Mouse (Mus musculus) embryonic facial prominence, embryonic 12.5 days (tissue): ENCODE measurements around the gene Wnt5b. TPM values are rescaled to one million over a fixed set of nuclear protein-coding genes. Genes with fewer than 3 reads are reported as not detected.

ENCODE experiments used
- ATAC-seq: fragments of 200-750 bp; cut with Nextera tagmentation; 2 replicates; pipeline ENCODE4 v1.8.0; 2017; ENCODE audit not compliant: insufficient number of reproducible peaks, insufficient read depth, low FRiP score, low TSS enrichment
- H3K27ac ChIP-seq: fragments of 300-500 bp; sonication (generic); 2 replicates; pipeline ENCODE4 v1.5.1; 2016; ENCODE audit warnings: mild to moderate bottlenecking
- H3K27me3 ChIP-seq: fragments of 300-500 bp; sonication (generic); 2 replicates; pipeline ENCODE4 v1.6.1; 2016; ENCODE audit warnings: mild to moderate bottlenecking, moderate library complexity
- H3K36me3 ChIP-seq: fragments of 300-500 bp; sonication (generic); 2 replicates; pipeline ENCODE4 v1.6.1; 2016; ENCODE audit warnings: mild to moderate bottlenecking
- H3K4me1 ChIP-seq: fragments of 300-500 bp; sonication (generic); 2 replicates; pipeline ENCODE4 v1.6.1; 2016
- H3K4me2 ChIP-seq: fragments of 300-500 bp; sonication (generic); replicated peaks from 2 replicates; pipeline ENCODE4 v1.6.1; 2016; ENCODE audit warnings: mild to moderate bottlenecking, moderate library complexity
- H3K4me3 ChIP-seq: fragments of 300-500 bp; sonication (generic); 2 replicates; pipeline ENCODE4 v1.5.1; 2016; ENCODE audit warnings: mild to moderate bottlenecking
- H3K9ac ChIP-seq: fragments of 300-500 bp; sonication (generic); 2 replicates; pipeline ENCODE4 v1.6.1; 2016; ENCODE audit warnings: mild to moderate bottlenecking, moderate library complexity
- H3K9me3 ChIP-seq: fragments of 300-500 bp; sonication (generic); 2 replicates; pipeline ENCODE4 v1.6.1; 2016; ENCODE audit warnings: mild to moderate bottlenecking, moderate library complexity
- WGBS: fragments of 180-500 bp; shearing (Covaris S2); methylation state at CpG from one replicate; pipeline ENCODE4 v1.1.7; 2016; 5-methylcytosine and 5-hydroxymethylcytosine counted together
- polyA plus RNA-seq: library from polyadenylated mRNA; unstranded; fragments of >200 nt; fragmentation: Nextera tagmentation; extraction: Ambion mirVana; gene quantifications from 2 replicates; pipeline ENCODE4 v1.2.1, GENCODE M21; 2016

The Wnt5b gene
- polyA plus RNA-seq, 1 experiment from 2014 or later: 20.0 TPM

- no peak overlapping the region for H3K9ac ChIP-seq
- 25% methylated on average over 9 of the region's 9 CpGs for WGBS
- H3K36me3 ChIP-seq: no peaks in the 10 kb centered on the region
- no peak for ATAC-seq
- no peak overlapping the region for H3K27ac ChIP-seq
- no peak overlapping the region for H3K4me3 ChIP-seq
- no peaks in the 10 kb centered on the region for H3K9me3 ChIP-seq
- peaks cover 11% of the 10 kb centered on the region; the same call in 1 of the 2 replicates for H3K4me1 ChIP-seq
- H3K27me3 ChIP-seq: no peaks in the 10 kb centered on the region
- no peak overlapping the region for H3K4me2 ChIP-seq
These were observed 23.4 kb downstream of the Wnt5b start for GRCm38 (mm10) chr6:119520731-119521130.

- no peaks in the 10 kb centered on the region for H3K27me3 ChIP-seq
- 76% methylated on average over 7 of the region's 7 CpGs for WGBS
- H3K4me3 ChIP-seq: no peak overlapping the region
- no peaks in the 10 kb centered on the region for H3K9me3 ChIP-seq
- H3K36me3 ChIP-seq: no peaks in the 10 kb centered on the region
- H3K9ac ChIP-seq: no peak overlapping the region
- ATAC-seq: no peak
- H3K4me2 ChIP-seq: no peak overlapping the region
- peaks cover 7% of the 10 kb centered on the region; the same call in 1 of the 2 replicates for H3K4me1 ChIP-seq
- H3K27ac ChIP-seq: no peak overlapping the region
These were observed 30.1 kb downstream of the Wnt5b start for GRCm38 (mm10) chr6:119514085-119514484.

GRCm38 (mm10) chr6:119513452-119513851 lies 30.7 kb downstream of the Wnt5b start:
- H3K36me3 ChIP-seq: no peaks in the 10 kb centered on the region
- peaks cover 7% of the 10 kb centered on the region; the same call in 1 of the 2 replicates for H3K4me1 ChIP-seq
- H3K9me3 ChIP-seq: no peaks in the 10 kb centered on the region
- no peak for ATAC-seq
- no peaks in the 10 kb centered on the region for H3K27me3 ChIP-seq
- WGBS: 74% methylated on average over 5 of the region's 5 CpGs
- H3K9ac ChIP-seq: no peak overlapping the region
- no peak overlapping the region for H3K4me2 ChIP-seq
- no peak overlapping the region for H3K27ac ChIP-seq
- H3K4me3 ChIP-seq: no peak overlapping the region

- H3K27me3 ChIP-seq: no peaks in the 10 kb centered on the region
- H3K36me3 ChIP-seq: no peaks in the 10 kb centered on the region
- no peaks in the 10 kb centered on the region for H3K9me3 ChIP-seq
- no peak for ATAC-seq
- H3K4me2 ChIP-seq: no peak overlapping the region
- H3K4me1 ChIP-seq: peaks cover 7% of the 10 kb centered on the region; the same call in 1 of the 2 replicates
- no peak overlapping the region for H3K27ac ChIP-seq
- no peak overlapping the region for H3K4me3 ChIP-seq
- H3K9ac ChIP-seq: no peak overlapping the region
- WGBS: 90% methylated on average over 11 of the region's 11 CpGs
These were observed 31.4 kb downstream of the Wnt5b start for GRCm38 (mm10) chr6:119512701-119513100.

- peaks cover 6% of the 10 kb centered on the region; the same call in 1 of the 2 replicates for H3K4me1 ChIP-seq
- H3K4me2 ChIP-seq: no peak overlapping the region
- no peak overlapping the region for H3K4me3 ChIP-seq
- no peak overlapping the region for H3K27ac ChIP-seq
- H3K9me3 ChIP-seq: no peaks in the 10 kb centered on the region
- H3K27me3 ChIP-seq: no peaks in the 10 kb centered on the region
- WGBS: 87% methylated on average over 13 of the region's 13 CpGs
- no peak for ATAC-seq
- no peak overlapping the region for H3K9ac ChIP-seq
- no peaks in the 10 kb centered on the region for H3K36me3 ChIP-seq
These were observed 34.6 kb downstream of the Wnt5b start for GRCm38 (mm10) chr6:119509437-119510037.

- H3K4me2 ChIP-seq: no peak overlapping the region
- H3K27ac ChIP-seq: no peak overlapping the region
- no peaks in the 10 kb centered on the region for H3K9me3 ChIP-seq
- 82% methylated on average over 10 of the region's 10 CpGs for WGBS
- ATAC-seq: no peak
- H3K27me3 ChIP-seq: no peaks in the 10 kb centered on the region
- H3K4me1 ChIP-seq: no peaks in the 10 kb centered on the region
- no peak overlapping the region for H3K4me3 ChIP-seq
- H3K36me3 ChIP-seq: no peaks in the 10 kb centered on the region
- H3K9ac ChIP-seq: no peak overlapping the region
These were observed 35.3 kb downstream of the Wnt5b start for GRCm38 (mm10) chr6:119508634-119509375.

GRCm38 (mm10) chr6:119508221-119508620 lies 35.9 kb downstream of the Wnt5b start:
- Histone ChIP-seq H3K27me3 (no peaks in the 10 kb centered on the region), H3K27ac (no peak overlapping the region), H3K9ac (no peak overlapping the region), H3K9me3 (no peaks in the 10 kb centered on the region), H3K4me2 (no peak overlapping the region), H3K4me3 (no peak overlapping the region), H3K36me3 (no peaks in the 10 kb centered on the region), H3K4me1 (no peaks in the 10 kb centered on the region)
- ATAC-seq: no peak
- WGBS: 97% methylated on average over 6 of the region's 6 CpGs

- WGBS: 80% methylated on average over 9 of the region's 9 CpGs
- Histone ChIP-seq H3K27ac (no peak overlapping the region), H3K9ac (no peak overlapping the region), H3K36me3 (no peaks in the 10 kb centered on the region), H3K4me2 (no peak overlapping the region), H3K27me3 (no peaks in the 10 kb centered on the region), H3K9me3 (no peaks in the 10 kb centered on the region), H3K4me1 (no peaks in the 10 kb centered on the region), H3K4me3 (no peak overlapping the region)
- no peak for ATAC-seq
These were observed 38.5 kb downstream of the Wnt5b start for GRCm38 (mm10) chr6:119505525-119506225.

- Histone ChIP-seq H3K36me3 (no peaks in the 10 kb centered on the region), H3K4me3 (no peak overlapping the region), H3K27me3 (no peaks in the 10 kb centered on the region), H3K9me3 (no peaks in the 10 kb centered on the region), H3K9ac (no peak overlapping the region), H3K4me1 (peaks cover 4% of the 10 kb centered on the region; the same call in 1 of the 2 replicates), H3K27ac (no peak overlapping the region), H3K4me2 (no peak overlapping the region)
- WGBS: 88% methylated on average over 8 of the region's 8 CpGs
- ATAC-seq: no peak
These were observed 39.4 kb downstream of the Wnt5b start for GRCm38 (mm10) chr6:119504756-119505155.

- peaks cover 10% of the 10 kb centered on the region for H3K4me1 ChIP-seq
- no peak overlapping the region for H3K27ac ChIP-seq
- 53% methylated on average over 9 of the region's 9 CpGs for WGBS
- no peaks in the 10 kb centered on the region for H3K36me3 ChIP-seq
- H3K9ac ChIP-seq: no peak overlapping the region
- H3K27me3 ChIP-seq: no peaks in the 10 kb centered on the region
- H3K9me3 ChIP-seq: no peaks in the 10 kb centered on the region
- H3K4me3 ChIP-seq: no peak overlapping the region
- no peak for ATAC-seq
- no peak overlapping the region for H3K4me2 ChIP-seq
These were observed 42.1 kb downstream of the Wnt5b start for GRCm38 (mm10) chr6:119502031-119502430.

- H3K9me3 ChIP-seq: no peaks in the 10 kb centered on the region
- H3K36me3 ChIP-seq: no peaks in the 10 kb centered on the region
- no peak overlapping the region for H3K9ac ChIP-seq
- H3K4me1 ChIP-seq: peaks cover 10% of the 10 kb centered on the region
- H3K27me3 ChIP-seq: no peaks in the 10 kb centered on the region
- ATAC-seq: no peak
- no peak overlapping the region for H3K4me2 ChIP-seq
- WGBS: 61% methylated on average over 5 of the region's 5 CpGs
- no peak overlapping the region for H3K4me3 ChIP-seq
- H3K27ac ChIP-seq: 0 out of 2 replicates have a peak overlapping the region, but pooled peaks have one; percentile 17
These were observed 44.1 kb downstream of the Wnt5b start for GRCm38 (mm10) chr6:119500086-119500485.

- no peak overlapping the region for H3K9ac ChIP-seq
- WGBS: 22% methylated on average over 5 of the region's 5 CpGs
- no peaks in the 10 kb centered on the region for H3K36me3 ChIP-seq
- H3K27me3 ChIP-seq: no peaks in the 10 kb centered on the region
- no peak for ATAC-seq
- peaks cover 10% of the 10 kb centered on the region for H3K4me1 ChIP-seq
- no peak overlapping the region for H3K4me3 ChIP-seq
- H3K9me3 ChIP-seq: no peaks in the 10 kb centered on the region
- no peak overlapping the region for H3K27ac ChIP-seq
- no peak overlapping the region for H3K4me2 ChIP-seq
These were observed 44.9 kb downstream of the Wnt5b start for GRCm38 (mm10) chr6:119499271-119499670.
